Mouse (Mus musculus): ENCODE measurements at regions not wholly inside any gene's neighbourhood (a gene's known extent, or its start where the extent isn't known, plus 50 kb on each side); places are given as distances from the start of the nearest gene placed in this dataset.
A peak's percentile ranks its signal among the peaks of the same experiment; 100 is the strongest.

GRCm38 (mm10) chr15:40340269-40340668, 206.1 kb downstream of the 9330182O14Rik start:
- Histone ChIP-seq H3K9ac (ENCODE audit: low read depth, low read length) (no peak overlapping the region), H3K9me3 (ENCODE audit: control insufficient read depth, low read length) (no peaks in the 10 kb centered on the region), H3K4me2 (ENCODE audit: low read depth, low read length) (no peak overlapping the region), H3K27me3 (replicated peaks; ENCODE audit: control insufficient read depth, insufficient read depth, low read length) (no peaks in the 10 kb centered on the region), H3K4me3 (ENCODE audit: low read length) (no peak overlapping the region), H3K27ac (ENCODE audit: low read length) (no peak overlapping the region), H3K4me1 (ENCODE audit: control insufficient read depth, insufficient read depth, low read length) (no peaks in the 10 kb centered on the region), H3K36me3 (ENCODE audit: control insufficient read depth, insufficient read depth, low read length) (no peaks in the 10 kb centered on the region)
- no peak for ATAC-seq
- 62% methylated on average over 1 of the region's 1 CpGs for WGBS

GRCm38 (mm10) chr15:40351473-40351872, 217.3 kb downstream of the 9330182O14Rik start:
- H3K4me3 ChIP-seq (ENCODE audit: low read length): no peak overlapping the region
- no peak overlapping the region for H3K4me2 ChIP-seq (ENCODE audit: low read depth, low read length)
- no peaks in the 10 kb centered on the region for H3K4me1 ChIP-seq (ENCODE audit: control insufficient read depth, insufficient read depth, low read length)
- no peak overlapping the region for H3K9ac ChIP-seq (ENCODE audit: low read depth, low read length)
- no peaks in the 10 kb centered on the region for H3K36me3 ChIP-seq (ENCODE audit: control insufficient read depth, insufficient read depth, low read length)
- no peaks in the 10 kb centered on the region for H3K27me3 ChIP-seq (replicated peaks; ENCODE audit: control insufficient read depth, insufficient read depth, low read length)
- no peaks in the 10 kb centered on the region for H3K9me3 ChIP-seq (ENCODE audit: control insufficient read depth, low read length)
- no peak overlapping the region for H3K27ac ChIP-seq (ENCODE audit: low read length)
- ATAC-seq: no peak

GRCm38 (mm10) chr15:40354802-40355487, 220.8 kb downstream of the 9330182O14Rik start:
- Histone ChIP-seq H3K4me3 (ENCODE audit: low read length) (no peak overlapping the region), H3K9me3 (ENCODE audit: control insufficient read depth, low read length) (no peaks in the 10 kb centered on the region), H3K9ac (ENCODE audit: low read depth, low read length) (no peak overlapping the region), H3K4me1 (ENCODE audit: control insufficient read depth, insufficient read depth, low read length) (no peaks in the 10 kb centered on the region), H3K27ac (ENCODE audit: low read length) (no peak overlapping the region), H3K36me3 (ENCODE audit: control insufficient read depth, insufficient read depth, low read length) (no peaks in the 10 kb centered on the region), H3K4me2 (ENCODE audit: low read depth, low read length) (no peak overlapping the region), H3K27me3 (replicated peaks; ENCODE audit: control insufficient read depth, insufficient read depth, low read length) (no peaks in the 10 kb centered on the region)
- WGBS: 53% methylated on average over 10 of the region's 10 CpGs
- ATAC-seq: no peak

GRCm38 (mm10) chr15:40356096-40356495, 221.9 kb downstream of the 9330182O14Rik start:
- Histone ChIP-seq H3K9ac (ENCODE audit: low read depth, low read length) (no peak overlapping the region), H3K4me1 (ENCODE audit: control insufficient read depth, insufficient read depth, low read length) (no peaks in the 10 kb centered on the region), H3K27ac (ENCODE audit: low read length) (no peak overlapping the region), H3K36me3 (ENCODE audit: control insufficient read depth, insufficient read depth, low read length) (no peaks in the 10 kb centered on the region), H3K9me3 (ENCODE audit: control insufficient read depth, low read length) (no peaks in the 10 kb centered on the region), H3K4me2 (ENCODE audit: low read depth, low read length) (no peak overlapping the region), H3K4me3 (ENCODE audit: low read length) (no peak overlapping the region), H3K27me3 (replicated peaks; ENCODE audit: control insufficient read depth, insufficient read depth, low read length) (no peaks in the 10 kb centered on the region)
- WGBS: 81% methylated on average over 3 of the region's 3 CpGs
- no peak for ATAC-seq

- H3K9me3 ChIP-seq (ENCODE audit: control insufficient read depth, low read length): no peaks in the 10 kb centered on the region
- no peak for ATAC-seq
- H3K4me1 ChIP-seq (ENCODE audit: control insufficient read depth, insufficient read depth, low read length): no peaks in the 10 kb centered on the region
- H3K27me3 ChIP-seq (replicated peaks; ENCODE audit: control insufficient read depth, insufficient read depth, low read length): no peaks in the 10 kb centered on the region
- no peak overlapping the region for H3K4me3 ChIP-seq (ENCODE audit: low read length)
- H3K4me2 ChIP-seq (ENCODE audit: low read depth, low read length): no peak overlapping the region
- no peak overlapping the region for H3K27ac ChIP-seq (ENCODE audit: low read length)
- no peaks in the 10 kb centered on the region for H3K36me3 ChIP-seq (ENCODE audit: control insufficient read depth, insufficient read depth, low read length)
- H3K9ac ChIP-seq (ENCODE audit: low read depth, low read length): no peak overlapping the region
- 51% methylated on average over 2 of the region's 2 CpGs for WGBS
These were observed 224.2 kb downstream of the 9330182O14Rik start for GRCm38 (mm10) chr15:40358341-40358740.

GRCm38 (mm10) chr15:40361849-40362533, 227.8 kb downstream of the 9330182O14Rik start:
- no peaks in the 10 kb centered on the region for H3K36me3 ChIP-seq (ENCODE audit: control insufficient read depth, insufficient read depth, low read length)
- H3K4me3 ChIP-seq (ENCODE audit: low read length): no peak overlapping the region
- H3K9ac ChIP-seq (ENCODE audit: low read depth, low read length): no peak overlapping the region
- H3K27me3 ChIP-seq (replicated peaks; ENCODE audit: control insufficient read depth, insufficient read depth, low read length): no peaks in the 10 kb centered on the region
- WGBS: 86% methylated on average over 11 of the region's 11 CpGs
- H3K27ac ChIP-seq (ENCODE audit: low read length): no peak overlapping the region
- no peak overlapping the region for H3K4me2 ChIP-seq (ENCODE audit: low read depth, low read length)
- ATAC-seq: no peak
- H3K9me3 ChIP-seq (ENCODE audit: control insufficient read depth, low read length): no peaks in the 10 kb centered on the region
- H3K4me1 ChIP-seq (ENCODE audit: control insufficient read depth, insufficient read depth, low read length): no peaks in the 10 kb centered on the region

GRCm38 (mm10) chr15:40364221-40364621, 230.1 kb downstream of the 9330182O14Rik start:
- WGBS: 58% methylated on average over 1 of the region's 1 CpGs
- Histone ChIP-seq H3K27ac (ENCODE audit: low read length) (no peak overlapping the region), H3K4me3 (ENCODE audit: low read length) (no peak overlapping the region), H3K4me2 (ENCODE audit: low read depth, low read length) (no peak overlapping the region), H3K9ac (ENCODE audit: low read depth, low read length) (no peak overlapping the region), H3K4me1 (ENCODE audit: control insufficient read depth, insufficient read depth, low read length) (no peaks in the 10 kb centered on the region), H3K9me3 (ENCODE audit: control insufficient read depth, low read length) (no peaks in the 10 kb centered on the region), H3K27me3 (replicated peaks; ENCODE audit: control insufficient read depth, insufficient read depth, low read length) (no peaks in the 10 kb centered on the region), H3K36me3 (ENCODE audit: control insufficient read depth, insufficient read depth, low read length) (no peaks in the 10 kb centered on the region)
- ATAC-seq: 0 out of 2 replicates have a peak, but pooled peaks have one; percentile 18

- Histone ChIP-seq H3K36me3 (ENCODE audit: control insufficient read depth, insufficient read depth, low read length) (no peaks in the 10 kb centered on the region), H3K9ac (ENCODE audit: low read depth, low read length) (no peak overlapping the region), H3K27ac (ENCODE audit: low read length) (no peak overlapping the region), H3K27me3 (replicated peaks; ENCODE audit: control insufficient read depth, insufficient read depth, low read length) (no peaks in the 10 kb centered on the region), H3K4me3 (ENCODE audit: low read length) (no peak overlapping the region), H3K4me1 (ENCODE audit: control insufficient read depth, insufficient read depth, low read length) (no peaks in the 10 kb centered on the region), H3K9me3 (ENCODE audit: control insufficient read depth, low read length) (no peaks in the 10 kb centered on the region), H3K4me2 (ENCODE audit: low read depth, low read length) (no peak overlapping the region)
- ATAC-seq: no peak
These were observed 231.4 kb downstream of the 9330182O14Rik start for GRCm38 (mm10) chr15:40365613-40366012.

GRCm38 (mm10) chr15:40367026-40367425, 232.9 kb downstream of the 9330182O14Rik start:
- WGBS: 27% methylated on average over 1 of the region's 1 CpGs
- Histone ChIP-seq H3K36me3 (ENCODE audit: control insufficient read depth, insufficient read depth, low read length) (no peaks in the 10 kb centered on the region), H3K9ac (ENCODE audit: low read depth, low read length) (no peak overlapping the region), H3K27me3 (replicated peaks; ENCODE audit: control insufficient read depth, insufficient read depth, low read length) (no peaks in the 10 kb centered on the region), H3K4me1 (ENCODE audit: control insufficient read depth, insufficient read depth, low read length) (no peaks in the 10 kb centered on the region), H3K27ac (ENCODE audit: low read length) (no peak overlapping the region), H3K4me3 (ENCODE audit: low read length) (no peak overlapping the region), H3K9me3 (ENCODE audit: control insufficient read depth, low read length) (no peaks in the 10 kb centered on the region), H3K4me2 (ENCODE audit: low read depth, low read length) (no peak overlapping the region)
- no peak for ATAC-seq

Measured in intestine, embryonic 16.5 days (tissue).